Mouse (Mus musculus) CH12.LX (cell line): ENCODE measurements around the gene Pfkfb3. TPM values are rescaled to one million over a fixed set of nuclear protein-coding genes. Genes with fewer than 3 reads are reported as not detected.

Experiments
- DNase-seq: peaks from one replicate; pipeline ENCODE4 v3.0.0-alpha.2; 2013; ENCODE audit errors: extremely low read depth
- H3K27ac ChIP-seq: 2 replicates; pipeline ENCODE4 v1.5.1; 2012; ENCODE audit warnings: low read depth, mild to moderate bottlenecking, control low read depth, moderate library complexity; ENCODE audit not compliant: insufficient read depth
- H3K27me3 ChIP-seq: replicated peaks from 2 replicates; pipeline ENCODE3; 2012; ENCODE audit warnings: inconsistent platforms
- H3K36me3 ChIP-seq, 2 experiments: replicated peaks in 1 of 2; 2 replicates each; pipeline versions ENCODE3 to v1.6.1; 2012; ENCODE audit warnings: inconsistent platforms in 1 of 2, low read length in 1 of 2, mild to moderate bottlenecking in 1 of 2, mixed read lengths in 1 of 2, moderate library complexity in 1 of 2; ENCODE audit not compliant: control insufficient read depth in 1 of 2, insufficient read depth in 1 of 2
- H3K4me1 ChIP-seq, 2 experiments: 2 replicates each; pipeline ENCODE4 v1.6.1; 2012; ENCODE audit warnings: inconsistent platforms in 1 of 2, moderate library complexity in 1 of 2; ENCODE audit not compliant: insufficient read depth in 2 of 2, control insufficient read depth in 1 of 2
- H3K4me2 ChIP-seq: 2 replicates; pipeline ENCODE4 v1.6.1; 2012; ENCODE audit warnings: low read depth, mild to moderate bottlenecking, control low read depth; ENCODE audit not compliant: poor library complexity, insufficient read depth, severe bottlenecking
- H3K4me3 ChIP-seq, 3 experiments: fragments of 150-350 bp in 1 of 3; sonication (generic) in 1 of 3; replicated peaks in 1 of 3; 2 replicates each; pipeline versions ENCODE3 to v1.5.1; 2011 to 2012; ENCODE audit warnings: low read depth in 2 of 3, low read length in 2 of 3, mild to moderate bottlenecking in 2 of 3, moderate library complexity in 2 of 3, control low read depth in 1 of 3, improper control_type of control experiment in 1 of 3, inconsistent platforms in 1 of 3, mixed read lengths in 1 of 3; ENCODE audit not compliant: poor library complexity in 1 of 3
- H3K79me2 ChIP-seq: replicated peaks from 2 replicates; pipeline ENCODE4 v1.6.1; 2012; ENCODE audit warnings: mild to moderate bottlenecking, moderate library complexity; ENCODE audit not compliant: control insufficient read depth, poor library complexity, insufficient read depth, severe bottlenecking; ENCODE audit errors: extremely low read depth
- H3K9ac ChIP-seq: 2 replicates; pipeline ENCODE4 v1.6.1; 2012; ENCODE audit warnings: low read depth, mild to moderate bottlenecking, control low read depth, moderate library complexity; ENCODE audit not compliant: insufficient read depth
- H3K9me3 ChIP-seq: replicated peaks from 2 replicates; pipeline ENCODE3; 2012; ENCODE audit warnings: low read length, inconsistent platforms, mixed read lengths
- BHLHE40 ChIP-seq: IDR thresholded peaks from 2 replicates; pipeline ENCODE4 v1.6.1; 2011; ENCODE audit warnings: mild to moderate bottlenecking, low read depth, low read length, improper control_type of control experiment
- CHD1 ChIP-seq: IDR thresholded peaks from 2 replicates; pipeline ENCODE4 v1.6.1; 2012; ENCODE audit warnings: low read depth, low read length, improper control_type of control experiment, inconsistent platforms
- E2F4 ChIP-seq: IDR thresholded peaks from 2 replicates; pipeline ENCODE4 v1.6.1; 2011; ENCODE audit warnings: low read depth, low read length, improper control_type of control experiment; ENCODE audit not compliant: insufficient replicate concordance
- MAX ChIP-seq: IDR thresholded peaks from 2 replicates; pipeline ENCODE4 v1.6.1; 2011; ENCODE audit warnings: low read length, improper control_type of control experiment
- MXI1 ChIP-seq: IDR thresholded peaks from 2 replicates; pipeline ENCODE4 v1.6.1; 2011; ENCODE audit warnings: mild to moderate bottlenecking, low read depth, low read length, improper control_type of control experiment
- MYC ChIP-seq: IDR thresholded peaks from 2 replicates; pipeline ENCODE4 v1.6.1; 2011; ENCODE audit warnings: low read depth, mild to moderate bottlenecking, improper control_type of control experiment, low read length
- PAX5 ChIP-seq: IDR thresholded peaks from 2 replicates; pipeline ENCODE4 v1.6.1; 2012; ENCODE audit warnings: low read length, inconsistent platforms, mixed read lengths
- POLR2A ChIP-seq: IDR thresholded peaks from 2 replicates; pipeline ENCODE4 v1.6.1; 2011; ENCODE audit warnings: low read depth, mild to moderate bottlenecking, improper control_type of control experiment, low read length
- RAD21 ChIP-seq: IDR thresholded peaks from 2 replicates; pipeline ENCODE4 v1.6.1; 2011; ENCODE audit warnings: low read depth, mild to moderate bottlenecking, low read length, improper control_type of control experiment, moderate library complexity
- TBP ChIP-seq: conservative IDR thresholded peaks from 2 replicates; pipeline ENCODE4 v1.6.1; 2011; ENCODE audit warnings: low read depth, low read length, improper control_type of control experiment
- TCF12 ChIP-seq: IDR thresholded peaks from 2 replicates; pipeline ENCODE4 v1.6.1; 2014; ENCODE audit warnings: low read depth, mild to moderate bottlenecking, inconsistent platforms, low read length, improper control_type of control experiment
- ZNF384 ChIP-seq: IDR thresholded peaks from 2 replicates; pipeline ENCODE4 v1.6.1; 2012; ENCODE audit warnings: low read depth, low read length, improper control_type of control experiment, inconsistent platforms
- dilution Hi-C: fragments of 300-500 bp; cut with MboI; formaldehyde crosslinking; loops from 2 replicates; pipeline ENCODE4 v1.14.3; 2020; ENCODE audit warnings: low sequenced_read_pairs; ENCODE audit not compliant: extremely low pct_unique_long_range_greater_than_20kb, extremely low pct_ligation_motif_present
- in situ Hi-C: fragments of 300-500 bp; cut with MboI; formaldehyde crosslinking; loops from 3 replicates; pipeline ENCODE4 v1.14.3; 2019; ENCODE audit warnings: low sequenced_read_pairs, low pct_ligation_motif_present, low pct_unique_long_range_greater_than_20kb, mixed read lengths
- polyA plus RNA-seq: library from polyadenylated mRNA; unstranded; fragments of >175 nt; gene quantifications from 2 replicates; pipeline ENCODE4 v1.2.1, GENCODE M21; 2012; ENCODE audit warnings: low read depth; ENCODE audit not compliant: insufficient read length
- total RNA-seq, 2 experiments: library from RNA; depleted of rRNA; stranded (reverse); fragments of 300-350 nt in 1 of 2; fragments of >200 nt in 1 of 2; gene quantifications; 2 replicates each; pipeline ENCODE4 v1.2.3; 2012 to 2014

Pfkfb3 gene
- total and polyA plus RNA-seq, 3 experiments: 6.5 to 17.2 (median 6.7) TPM

DNA sequence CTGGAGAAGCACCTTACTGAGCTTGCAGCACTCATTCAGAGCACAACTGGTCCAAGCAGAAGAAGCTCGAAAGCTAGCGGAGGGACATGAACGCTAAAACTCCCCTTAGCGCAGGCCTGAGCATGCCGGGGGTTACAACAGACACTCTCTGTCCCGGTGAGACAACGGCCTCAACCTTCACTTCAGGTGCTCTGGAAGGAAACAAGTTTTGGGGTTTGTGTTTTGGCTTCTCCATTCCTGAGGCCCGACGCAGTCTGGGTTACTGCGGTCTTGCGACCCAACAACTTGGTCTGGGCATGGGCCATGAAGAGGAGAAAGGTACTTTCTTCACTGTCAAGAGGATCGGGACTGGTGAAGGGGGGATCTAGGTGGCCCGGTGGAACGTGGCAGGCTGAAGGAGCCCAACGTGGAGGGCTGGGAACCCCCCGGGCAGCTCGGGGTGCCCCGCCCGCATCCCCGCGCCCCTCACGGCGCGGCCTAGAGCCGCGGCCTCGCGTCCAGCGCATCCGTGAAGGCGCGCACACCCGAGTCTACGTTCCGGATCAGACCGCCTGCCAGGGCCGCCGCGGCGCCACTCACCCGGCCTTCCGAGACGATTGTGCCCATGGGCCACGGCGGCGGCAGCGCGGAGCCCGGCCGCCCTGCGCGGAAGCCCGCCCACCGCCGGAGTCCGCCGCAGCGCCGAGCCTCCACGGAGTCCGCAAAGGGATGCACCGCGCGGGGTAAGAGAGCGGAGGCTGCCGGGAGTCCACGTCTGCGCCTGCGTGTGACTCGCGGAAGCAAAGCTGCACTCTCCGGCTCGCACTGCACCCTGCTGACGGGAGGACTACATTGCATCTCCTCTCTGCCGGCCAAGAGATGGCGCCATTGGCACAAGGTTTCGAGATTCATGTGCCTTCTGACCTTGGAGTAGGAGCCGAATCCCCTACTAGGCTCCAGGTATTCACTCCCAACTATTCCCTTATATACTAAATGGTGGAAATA lies 48.9 kb upstream of the Pfkfb3 start (continued):
- peak; percentile 89 for TF ChIP-seq POLR2A

- Histone ChIP-seq H3K4me2 (peak overlapping the region; percentile 97), H3K27ac (no peak overlapping the region), H3K27me3 (no peaks in the 10 kb centered on the region), H3K4me3 (peak overlapping the region; percentile 77 to 98 (median 95)), H3K79me2 (peaks cover 56% of the 10 kb centered on the region), H3K9me3 (no peaks in the 10 kb centered on the region), H3K36me3 (peaks cover 28 to 40% of the 10 kb centered on the region in 2 experiments), H3K4me1 (peaks cover 0 to 46% of the 10 kb centered on the region in 2 experiments; a peak in 2 of 4 replicates), H3K9ac (peak overlapping the region; percentile 87)
- in situ Hi-C loops: no loop called here
- dilution Hi-C loops: no loop called here
- DNase-seq: no peak
- TF ChIP-seq MXI1: 0 out of 2 replicates have a peak, but pooled peaks have one; percentile 50
- peak; percentile 71; the same call in 1 of the 2 replicates for TF ChIP-seq MYC
- no peak for TF ChIP-seq E2F4
- TF ChIP-seq CHD1: peak; percentile 45; the same call in 1 of the 2 replicates
- peak; percentile 56; the same call in 1 of the 2 replicates for TF ChIP-seq MAX
- TF ChIP-seq ZNF384: no peak
These were observed 47.9 kb upstream of the Pfkfb3 start for GRCm38 (mm10) chr2:11601795-11602194.

- dilution Hi-C loops: no loop called here
- H3K9ac ChIP-seq: no peak overlapping the region
- H3K27me3 ChIP-seq: no peaks in the 10 kb centered on the region
- peaks cover 0 to 37% of the 10 kb centered on the region in 2 experiments; a peak in 2 of 4 replicates for H3K4me1 ChIP-seq
- TF ChIP-seq PAX5 (no peak), RAD21 (no peak), TBP (no peak), BHLHE40 (no peak), TCF12 (no peak)
- no peak overlapping the region for H3K4me2 ChIP-seq
- peaks cover 58 to 71% of the 10 kb centered on the region in 2 experiments for H3K36me3 ChIP-seq
- in situ Hi-C loops: no loop called here
- H3K4me3 ChIP-seq: no peak overlapping the region
- peaks cover 56% of the 10 kb centered on the region for H3K79me2 ChIP-seq
- DNase-seq: no peak
- H3K9me3 ChIP-seq: no peaks in the 10 kb centered on the region
- H3K27ac ChIP-seq: no peak overlapping the region
These were observed 44.0 kb upstream of the Pfkfb3 start for GRCm38 (mm10) chr2:11597906-11598305.
